Mouse (Mus musculus): ENCODE data around the gene Slc45a3.

- TF ChIP-seq CTCF (IDR thresholded peaks at IDR 0.05; ENCODE audit: control insufficient read depth, insufficient read depth, insufficient replicate concordance, low read depth, low read length) (no peak), POLR2A (IDR thresholded peaks at IDR 0.05; ENCODE audit: control insufficient read depth, low read depth, low read length) (no peak)
Observed at GRCm38 (mm10) chr1:131947997-131948525, 14.7 kb upstream of the Slc45a3 start.
